27 mouse cellular contexts compared by ENCODE assay signal in the genomic region with DNA sequence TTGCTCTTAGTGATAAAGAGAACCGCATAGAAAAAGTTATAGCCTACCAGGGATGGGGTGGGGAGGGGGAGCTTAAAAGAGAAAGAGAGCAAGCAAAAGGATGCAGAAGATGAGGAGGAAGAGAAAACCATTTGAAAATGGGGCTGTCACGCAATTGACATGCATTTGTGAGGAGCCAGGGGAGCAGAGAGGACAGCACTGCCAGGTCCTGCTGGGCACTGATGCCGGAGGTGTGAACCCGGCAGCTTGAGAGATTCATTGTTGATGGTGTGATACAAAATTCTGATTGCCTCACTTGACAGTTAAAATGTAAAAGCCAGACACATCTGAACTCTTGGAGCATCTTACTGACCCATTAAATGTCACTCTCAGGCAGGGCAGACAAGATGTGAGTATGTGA. TPM values are rescaled to one million over a fixed set of nuclear protein-coding genes. Genes with fewer than 3 reads are reported as not detected.
"Had no signal": no experiment of that assay in that cellular context is flagged by ENCODE, and none has a peak within 500 bp of the region (broad histone marks: within the 10 kb centered on the region; RNA-seq: fewer than 3 reads in every experiment).

No protein-coding gene starts in this region.

- H3K27me3 ChIP-seq: kidney, embryonic 15.5 days; limb, embryonic 13.5 days had no signal

- ATAC-seq: liver, embryonic 12.5 days had no signal

- H3K36me3 ChIP-seq: limb, embryonic 10.5 days; limb, embryonic 13.5 days; liver, embryonic 12.5 days; liver, embryonic 15.5 days had no signal

- H3K27ac ChIP-seq: kidney, embryonic 15.5 days; limb, embryonic 10.5 days; limb, embryonic 13.5 days; liver, embryonic 12.5 days; liver, embryonic 15.5 days had no signal

- H3K9ac ChIP-seq: kidney, embryonic 15.5 days; limb, embryonic 13.5 days; liver, embryonic 12.5 days; liver, embryonic 15.5 days had no signal

- H3K9me3 ChIP-seq: kidney, embryonic 15.5 days; limb, embryonic 10.5 days; limb, embryonic 13.5 days; liver, embryonic 12.5 days; liver, embryonic 15.5 days had no signal

- DNase-seq: kidney, postnatal 10 days; layer of hippocampus, postnatal 36 days; lung, adult 2 months; lung, postnatal 14 days; lung, postnatal 4 days; midbrain, embryonic 14.5 days; thymus, adult 18-20 months; thymus, postnatal 36 days had no signal

- H3K4me3 ChIP-seq: kidney, embryonic 15.5 days; limb, embryonic 10.5 days; limb, embryonic 13.5 days; liver, embryonic 12.5 days; liver, embryonic 15.5 days had no signal

- H3K4me2 ChIP-seq: limb, embryonic 13.5 days; liver, embryonic 12.5 days; midbrain, embryonic 11.5 days had no signal

RNA-seq across cellular contexts. Expression of gene Prss48, which starts 27.8 kb away (rescaled TPM):
- total RNA-seq: layer of hippocampus, adult 8-10 months; layer of hippocampus, postnatal 10 days; layer of hippocampus, postnatal 36 days; left cerebral cortex, adult 8-10 months; left cerebral cortex, postnatal 14 days; megakaryocyte progenitor cell, adult 5-6 weeks; megakaryocyte-erythroid progenitor cell, adult 5-6 weeks; midbrain, postnatal 0 days had no signal
- polyA plus RNA-seq: limb, embryonic 10.5 days; limb, embryonic 13.5 days; liver, embryonic 12.5 days; liver, embryonic 15.5 days; lung, adult 2 months; midbrain, embryonic 11.5 days; midbrain, embryonic 14.5 days; midbrain, postnatal 0 days; neural tube, embryonic 11.5 days; neural tube, embryonic 14.5 days; small intestine, adult 2 months; spleen, adult 2 months; stomach, embryonic 16.5 days; urinary bladder, adult 2 months had no signal
